Mouse (Mus musculus): ENCODE measurements around the gene Cftr.

Cftr gene

DNA sequence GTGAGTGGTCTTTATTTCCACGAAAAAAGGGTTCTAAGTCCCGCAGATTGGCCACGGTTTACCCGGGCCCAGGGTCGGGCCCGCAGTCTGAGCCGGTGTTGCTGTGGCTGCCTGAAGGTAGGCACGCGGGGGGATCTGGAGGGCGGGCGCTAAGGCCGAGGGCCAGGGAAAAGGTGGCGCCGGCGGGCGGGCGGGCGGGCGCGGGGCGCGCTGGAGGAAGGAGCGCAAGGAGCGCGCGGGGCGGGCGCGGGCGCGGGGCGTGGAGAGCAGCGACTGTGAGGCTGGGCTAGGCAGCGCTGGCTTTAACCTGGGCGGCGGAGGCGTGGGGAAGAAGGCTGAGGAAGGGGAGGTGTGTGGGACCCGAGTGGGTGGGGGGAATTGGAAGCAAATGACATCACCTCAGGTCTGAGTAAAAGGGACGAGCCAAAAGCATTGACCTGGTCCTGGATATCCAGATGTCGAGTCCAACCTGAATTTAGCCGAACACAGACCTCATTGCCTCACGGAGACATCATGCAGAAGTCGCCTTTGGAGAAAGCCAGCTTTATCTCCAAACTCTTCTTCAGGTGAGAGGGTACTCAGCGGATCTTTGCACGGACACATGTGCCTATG lies at the start of gene Cftr:
TSS of gene Cftr (plus strand) at position 377 of the 612 bp plus-strand sequence.
- no peaks in the 10 kb centered on the region for H3K27me3 ChIP-seq (ENCODE audit: control insufficient read depth, insufficient read depth, low read length, poor library complexity, severe bottlenecking)
- DNase-seq (ENCODE audit: low read depth, low spot score): no peak
- no peaks in the 10 kb centered on the region for H3K36me3 ChIP-seq (ENCODE audit: control insufficient read depth, insufficient read depth, low read length, poor library complexity, severe bottlenecking)

DNA sequence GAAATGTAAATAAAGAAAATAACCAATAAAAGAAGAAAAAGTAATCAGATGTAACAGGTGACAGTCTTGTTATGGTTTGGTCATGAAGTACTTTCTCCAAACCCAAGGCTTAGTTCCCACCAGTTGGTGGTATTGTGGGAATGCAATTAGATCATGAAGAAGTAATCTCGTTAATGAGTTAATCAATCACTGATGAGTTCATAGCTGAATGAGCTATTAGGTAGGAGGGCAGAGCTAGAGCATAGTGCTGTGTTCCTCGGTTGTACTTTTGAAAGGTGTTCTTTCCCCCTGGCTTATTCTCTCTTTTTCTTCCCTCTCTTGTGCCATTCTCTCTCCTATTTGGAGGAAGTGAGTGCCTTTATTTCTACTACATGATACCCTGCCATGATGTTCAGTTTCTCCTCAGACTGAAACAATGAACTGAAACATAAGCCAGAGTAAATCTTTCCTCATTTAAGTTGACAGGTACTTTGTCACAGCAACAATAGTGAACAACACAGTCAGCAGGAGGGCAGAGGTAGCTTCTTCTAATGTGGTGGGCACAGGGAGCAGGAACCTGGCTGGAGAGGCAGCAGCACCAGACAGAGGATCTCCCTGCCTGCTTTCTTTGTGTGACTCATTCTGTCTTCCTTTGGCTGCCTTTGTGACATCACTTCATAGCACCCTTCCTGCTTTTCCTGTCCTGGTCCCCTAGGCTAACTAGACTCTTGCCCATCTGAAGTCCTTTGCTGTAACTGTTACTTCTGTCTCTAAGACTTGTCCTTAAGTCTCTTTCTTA lies 43.1 kb upstream of the Cftr start:
- Histone ChIP-seq H3K36me3 (ENCODE audit: control insufficient read depth, insufficient read depth, low read length, poor library complexity, severe bottlenecking) (no peaks in the 10 kb centered on the region), H3K27me3 (ENCODE audit: control insufficient read depth, insufficient read depth, low read length, poor library complexity, severe bottlenecking) (no peaks in the 10 kb centered on the region)
- no peak for DNase-seq (ENCODE audit: low read depth, low spot score)

DNA sequence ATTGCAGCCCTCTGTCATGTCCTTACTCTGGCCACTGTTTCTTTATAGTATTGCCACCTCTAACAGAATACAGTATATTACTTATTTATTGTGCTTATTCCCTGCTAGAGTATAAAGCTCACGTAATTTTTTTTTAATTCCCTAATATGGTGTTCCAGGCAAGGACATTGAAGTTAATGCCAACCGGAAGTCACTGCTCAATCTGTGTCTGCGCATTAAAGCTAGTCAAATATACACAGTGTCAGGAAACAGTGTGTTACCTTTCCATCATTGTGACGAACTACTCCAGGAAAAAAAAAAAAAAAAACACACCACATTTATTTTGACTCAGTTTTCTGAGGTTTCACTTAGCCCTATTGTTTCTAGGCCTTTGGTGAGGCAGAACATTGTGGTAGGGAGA lies 42.4 kb upstream of the Cftr start:
- no peaks in the 10 kb centered on the region for H3K36me3 ChIP-seq (ENCODE audit: control insufficient read depth, insufficient read depth, low read length, poor library complexity, severe bottlenecking)
- DNase-seq (ENCODE audit: low read depth, low spot score): no peak
- no peaks in the 10 kb centered on the region for H3K27me3 ChIP-seq (ENCODE audit: control insufficient read depth, insufficient read depth, low read length, poor library complexity, severe bottlenecking)

DNA sequence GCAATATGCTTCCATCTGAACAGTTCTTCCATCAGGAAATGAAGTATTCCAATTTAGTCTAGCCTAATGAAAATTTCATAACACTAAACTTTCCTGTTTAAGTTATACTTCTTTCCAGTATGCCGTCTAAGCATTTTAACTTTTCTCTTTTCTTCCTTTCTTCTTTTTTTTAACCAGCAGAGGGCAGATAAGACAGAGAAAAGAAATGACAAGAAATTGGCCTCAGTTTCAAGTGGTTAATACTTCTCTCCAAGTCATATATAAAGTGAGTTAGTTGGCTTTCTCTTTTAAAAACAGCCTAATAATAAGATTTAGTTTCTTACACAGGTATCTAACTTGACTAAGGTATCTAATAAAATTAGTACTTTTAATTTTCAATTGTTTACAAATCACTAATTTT lies 35.2 kb upstream of the Cftr start:
- DNase-seq (ENCODE audit: low read depth, low spot score): no peak
- Histone ChIP-seq H3K27me3 (ENCODE audit: control insufficient read depth, insufficient read depth, low read length, poor library complexity, severe bottlenecking) (no peaks in the 10 kb centered on the region; the same call in 1 of the 2 replicates), H3K36me3 (ENCODE audit: control insufficient read depth, insufficient read depth, low read length, poor library complexity, severe bottlenecking) (no peaks in the 10 kb centered on the region)

DNA sequence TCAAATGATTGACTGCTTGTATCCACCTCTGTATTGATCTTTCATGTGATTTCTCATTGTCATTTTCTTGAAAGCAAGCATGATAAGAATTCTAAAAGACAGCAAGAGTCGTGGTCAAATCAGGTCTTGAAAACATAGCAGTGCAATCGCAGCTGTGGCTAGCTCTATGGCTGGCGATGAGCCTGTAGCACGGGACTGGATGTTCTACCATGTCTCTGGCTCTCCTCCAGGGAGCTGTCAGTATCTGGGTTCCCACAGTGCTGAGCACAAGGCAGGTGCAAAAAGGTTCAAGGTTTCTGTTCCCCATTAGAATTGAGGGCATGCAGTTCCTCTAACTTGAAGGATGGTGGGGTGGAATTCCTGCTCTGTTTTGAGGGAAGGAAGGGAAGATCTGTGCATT lies 17.5 kb upstream of the Cftr start:
- no peak for DNase-seq (ENCODE audit: low read depth, low spot score)
- Histone ChIP-seq H3K27me3 (ENCODE audit: control insufficient read depth, insufficient read depth, low read length, poor library complexity, severe bottlenecking) (no peaks in the 10 kb centered on the region), H3K36me3 (ENCODE audit: control insufficient read depth, insufficient read depth, low read length, poor library complexity, severe bottlenecking) (no peaks in the 10 kb centered on the region)

DNA sequence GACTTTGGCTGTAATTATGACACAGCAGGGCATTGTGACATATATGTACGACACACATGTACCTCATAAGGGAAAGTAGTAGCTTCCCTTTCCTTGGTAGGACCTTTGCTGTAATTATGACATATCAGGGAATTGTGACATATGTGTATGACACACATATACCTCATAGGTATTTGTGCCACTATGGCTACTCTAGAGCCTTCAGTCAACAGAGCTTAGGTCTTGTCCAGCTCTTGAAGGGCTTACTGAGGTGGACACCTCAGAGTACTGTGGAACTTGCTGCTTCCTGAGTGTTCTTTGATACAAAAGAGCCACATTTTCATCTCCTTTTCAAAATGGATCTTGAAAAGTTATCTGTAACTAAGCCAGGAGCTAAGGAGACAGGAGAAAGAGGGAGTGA lies 869 bp upstream of the Cftr start:
- DNase-seq (ENCODE audit: low read depth, low spot score): no peak
- no peaks in the 10 kb centered on the region for H3K27me3 ChIP-seq (ENCODE audit: control insufficient read depth, insufficient read depth, low read length, poor library complexity, severe bottlenecking)
- no peaks in the 10 kb centered on the region for H3K36me3 ChIP-seq (ENCODE audit: control insufficient read depth, insufficient read depth, low read length, poor library complexity, severe bottlenecking)

DNA sequence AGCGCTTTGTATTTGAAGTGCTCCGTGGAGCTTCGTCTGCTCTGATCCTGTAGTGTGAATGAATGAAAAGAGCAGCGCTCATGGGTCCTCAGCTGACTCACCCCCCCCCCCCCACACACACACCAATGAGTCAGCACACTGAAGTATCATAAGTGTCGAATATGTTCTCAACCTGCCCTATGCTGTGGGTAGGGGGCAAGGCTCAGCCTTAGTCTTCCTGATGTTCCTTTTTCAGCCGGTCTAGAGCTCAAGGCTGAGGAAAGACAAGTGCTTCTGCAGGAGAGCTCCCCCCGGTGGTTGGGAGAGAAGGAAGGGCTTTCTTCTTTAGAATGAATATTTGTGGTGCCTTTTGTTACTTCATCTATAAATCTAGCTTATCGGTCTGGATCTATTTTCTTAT lies 1.1 kb downstream of the Cftr start:
- DNase-seq (ENCODE audit: low read depth, low spot score): no peak
- Histone ChIP-seq H3K27me3 (ENCODE audit: control insufficient read depth, insufficient read depth, low read length, poor library complexity, severe bottlenecking) (no peaks in the 10 kb centered on the region), H3K36me3 (ENCODE audit: control insufficient read depth, insufficient read depth, low read length, poor library complexity, severe bottlenecking) (no peaks in the 10 kb centered on the region)

DNA sequence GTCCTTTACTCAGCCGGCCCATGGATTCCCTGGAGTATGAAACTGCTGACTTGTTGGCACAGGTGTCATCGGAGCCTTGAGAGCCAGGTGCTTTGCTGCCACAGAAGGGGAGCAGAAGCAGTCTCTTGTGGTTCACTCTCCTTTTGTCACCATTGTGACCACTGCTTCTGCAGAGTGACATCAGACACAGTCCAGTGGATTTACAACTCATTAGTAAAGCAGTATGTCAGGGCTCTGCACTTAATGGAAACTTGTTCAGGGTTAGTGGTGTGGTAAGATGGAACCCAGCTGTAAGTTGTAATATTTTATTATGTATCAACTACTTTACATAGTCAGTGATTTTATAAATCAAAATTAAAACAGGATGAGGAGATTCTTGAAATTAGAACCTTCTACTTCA lies 7.0 kb downstream of the Cftr start:
- no peaks in the 10 kb centered on the region for H3K36me3 ChIP-seq (ENCODE audit: control insufficient read depth, insufficient read depth, low read length, poor library complexity, severe bottlenecking)
- DNase-seq (ENCODE audit: low read depth, low spot score): no peak
- H3K27me3 ChIP-seq (ENCODE audit: control insufficient read depth, insufficient read depth, low read length, poor library complexity, severe bottlenecking): no peaks in the 10 kb centered on the region

DNA sequence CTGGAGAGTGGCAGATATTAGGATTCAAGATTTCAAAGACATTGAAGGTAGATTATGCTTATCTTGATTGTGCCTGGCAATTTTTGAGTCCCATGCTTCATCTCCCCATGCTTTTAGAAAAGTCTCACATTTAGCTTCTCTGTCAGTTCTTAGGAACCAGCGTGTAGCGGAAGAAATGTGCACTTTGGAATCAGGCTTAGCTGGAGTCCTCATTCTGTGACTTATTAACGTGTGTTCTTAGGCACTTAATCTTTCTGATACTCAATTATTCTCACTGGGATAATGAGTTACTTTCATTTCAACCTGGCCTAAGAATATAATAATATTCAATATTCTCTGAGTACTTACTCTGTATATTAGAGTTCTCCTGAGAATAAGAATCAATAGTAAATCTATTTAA lies 10.2 kb downstream of the Cftr start:
- DNase-seq (ENCODE audit: low read depth, low spot score): no peak
- Histone ChIP-seq H3K36me3 (ENCODE audit: control insufficient read depth, insufficient read depth, low read length, poor library complexity, severe bottlenecking) (no peaks in the 10 kb centered on the region), H3K27me3 (ENCODE audit: control insufficient read depth, insufficient read depth, low read length, poor library complexity, severe bottlenecking) (no peaks in the 10 kb centered on the region)

DNA sequence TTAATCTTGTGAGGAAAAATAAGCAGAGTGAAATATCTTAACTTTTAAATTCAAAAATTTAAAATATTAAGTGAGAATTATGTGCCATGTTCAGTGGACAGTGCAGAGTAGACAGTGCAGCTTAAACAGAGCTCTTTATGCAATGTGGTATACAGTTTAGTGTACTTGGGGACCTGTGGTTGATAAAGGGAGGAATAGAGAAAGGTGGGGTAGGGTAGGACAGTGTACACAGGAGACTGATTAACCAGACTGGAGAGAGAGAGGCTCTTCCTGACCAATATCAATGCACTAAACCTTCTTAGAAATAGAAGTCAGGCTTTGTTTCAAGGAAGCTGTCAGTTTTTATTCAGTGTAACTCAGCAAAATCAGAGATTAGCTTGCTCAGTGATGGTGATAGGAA lies 12.4 kb downstream of the Cftr start:
- Histone ChIP-seq H3K27me3 (ENCODE audit: control insufficient read depth, insufficient read depth, low read length, poor library complexity, severe bottlenecking) (no peaks in the 10 kb centered on the region), H3K36me3 (ENCODE audit: control insufficient read depth, insufficient read depth, low read length, poor library complexity, severe bottlenecking) (no peaks in the 10 kb centered on the region)
- DNase-seq (ENCODE audit: low read depth, low spot score): no peak

DNA sequence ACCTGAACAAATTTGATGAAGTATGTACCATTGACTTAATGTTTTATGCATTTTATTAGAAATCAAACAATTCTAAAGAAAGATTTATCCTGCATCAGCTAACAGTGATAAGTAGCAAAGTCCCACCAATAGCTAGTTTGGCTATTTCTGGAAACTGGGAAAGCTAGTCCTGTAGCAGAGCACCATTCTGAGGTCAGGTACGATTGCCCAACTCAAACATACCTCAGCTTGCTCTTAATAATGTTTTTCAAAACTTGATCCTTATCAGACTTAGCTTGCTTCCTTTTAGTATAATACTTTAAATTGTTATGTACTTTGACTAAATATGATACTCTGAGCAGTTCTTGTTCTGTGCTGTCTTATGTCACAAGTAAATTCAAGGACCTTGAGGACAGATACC lies 50.2 kb downstream of the Cftr start:
- no peaks in the 10 kb centered on the region for H3K27me3 ChIP-seq (ENCODE audit: control insufficient read depth, insufficient read depth, low read length, poor library complexity, severe bottlenecking)
- no peak for DNase-seq (ENCODE audit: low read depth, low spot score)
- H3K36me3 ChIP-seq (ENCODE audit: control insufficient read depth, insufficient read depth, low read length, poor library complexity, severe bottlenecking): no peaks in the 10 kb centered on the region

DNA sequence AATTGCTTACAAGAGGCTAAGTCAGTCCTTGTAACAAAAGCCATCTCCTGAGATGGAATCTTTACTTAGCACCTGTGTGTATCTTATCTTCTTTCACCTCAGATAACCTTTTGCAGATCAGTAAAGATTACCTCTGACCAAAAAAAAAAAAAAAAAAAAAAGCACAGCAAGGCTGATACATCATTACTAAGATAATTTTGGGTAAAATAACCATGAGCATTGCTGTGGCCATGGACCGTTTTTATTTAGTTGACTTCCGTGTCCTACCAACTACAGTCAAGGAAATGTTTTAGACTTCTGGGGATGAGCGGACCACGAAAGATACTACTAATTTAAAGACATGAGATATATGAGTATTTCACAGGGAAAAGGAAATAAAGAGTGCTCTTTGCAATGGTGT lies 52.7 kb downstream of the Cftr start:
- DNase-seq (ENCODE audit: low read depth, low spot score): no peak
- no peaks in the 10 kb centered on the region for H3K36me3 ChIP-seq (ENCODE audit: control insufficient read depth, insufficient read depth, low read length, poor library complexity, severe bottlenecking)
- H3K27me3 ChIP-seq (ENCODE audit: control insufficient read depth, insufficient read depth, low read length, poor library complexity, severe bottlenecking): no peaks in the 10 kb centered on the region

DNA sequence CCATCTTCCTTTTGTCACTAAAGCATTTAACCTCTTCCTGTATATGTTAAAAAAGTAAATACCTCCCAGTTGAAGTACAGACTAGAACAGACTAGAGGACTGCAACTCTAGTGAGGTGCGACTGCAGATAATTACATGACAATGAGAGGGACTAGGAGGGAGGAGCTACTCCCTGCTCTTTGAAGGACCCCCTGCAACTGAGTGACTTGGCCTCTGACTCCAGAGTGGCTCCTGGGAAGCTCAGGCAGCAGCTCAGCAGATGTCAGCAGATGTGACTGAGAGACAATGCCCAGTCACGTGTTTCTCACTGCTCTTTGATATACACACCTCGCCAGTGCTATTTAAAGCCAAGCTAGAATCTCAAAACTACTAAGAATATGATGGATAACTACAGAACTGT lies 54.7 kb downstream of the Cftr start:
- DNase-seq (ENCODE audit: low read depth, low spot score): no peak
- Histone ChIP-seq H3K36me3 (ENCODE audit: control insufficient read depth, insufficient read depth, low read length, poor library complexity, severe bottlenecking) (no peaks in the 10 kb centered on the region), H3K27me3 (ENCODE audit: control insufficient read depth, insufficient read depth, low read length, poor library complexity, severe bottlenecking) (no peaks in the 10 kb centered on the region)

DNA sequence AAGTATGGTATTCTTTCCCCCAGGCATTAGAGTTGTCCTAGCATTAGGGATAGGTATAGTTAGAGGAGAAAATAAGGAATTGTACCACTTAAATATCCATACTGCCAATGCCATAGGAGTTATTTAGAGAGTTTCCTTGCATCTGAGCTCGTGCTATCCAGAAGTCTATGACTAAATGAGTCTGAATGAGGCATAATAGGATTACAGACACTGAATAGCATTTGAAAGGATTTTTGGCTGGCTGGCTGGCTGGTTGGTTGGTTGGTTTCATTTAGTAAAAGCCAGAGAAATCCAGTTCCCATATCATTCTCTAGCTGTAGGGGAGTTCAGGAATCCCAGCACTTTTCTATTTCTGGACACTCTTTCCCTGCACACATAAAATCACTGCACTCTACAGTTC lies 76.0 kb downstream of the Cftr start:
- H3K36me3 ChIP-seq (ENCODE audit: control insufficient read depth, insufficient read depth, low read length, poor library complexity, severe bottlenecking): no peaks in the 10 kb centered on the region
- no peak for DNase-seq (ENCODE audit: low read depth, low spot score)
- H3K27me3 ChIP-seq (ENCODE audit: control insufficient read depth, insufficient read depth, low read length, poor library complexity, severe bottlenecking): no peaks in the 10 kb centered on the region

DNA sequence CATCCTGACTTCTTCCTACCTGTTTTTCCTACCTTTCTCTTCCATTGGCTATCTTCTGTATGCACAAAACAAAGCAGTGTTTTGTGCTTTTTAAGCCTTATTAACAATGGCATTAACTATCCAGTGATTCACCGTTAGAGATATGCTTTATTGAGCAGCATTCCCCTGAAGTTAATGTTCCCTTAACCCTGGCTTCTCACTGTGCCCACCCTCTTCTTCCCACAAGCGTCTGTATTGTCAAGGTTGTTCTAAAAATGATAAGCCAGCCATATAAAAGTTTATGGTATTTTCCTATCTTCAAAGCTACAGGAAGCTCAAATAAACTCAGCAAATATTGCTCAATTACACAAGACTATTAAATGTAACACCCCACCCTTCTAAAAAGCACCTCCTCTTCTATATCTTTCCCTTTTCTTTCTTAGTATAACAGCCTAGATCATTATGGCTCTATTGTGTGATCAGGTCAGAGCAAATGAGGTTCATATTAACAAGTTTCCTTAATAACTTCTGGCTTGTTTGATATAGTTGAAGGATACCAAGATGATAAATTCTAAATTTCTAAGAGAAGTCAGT lies 77.5 kb downstream of the Cftr start:
- Histone ChIP-seq H3K27me3 (ENCODE audit: control insufficient read depth, insufficient read depth, low read length, poor library complexity, severe bottlenecking) (no peaks in the 10 kb centered on the region), H3K36me3 (ENCODE audit: control insufficient read depth, insufficient read depth, low read length, poor library complexity, severe bottlenecking) (no peaks in the 10 kb centered on the region)
- DNase-seq (ENCODE audit: low read depth, low spot score): no peak

Data from splenic B cell, adult 2 months (primary cell).